Mouse (Mus musculus) forelimb bud, embryonic 11.5 days (tissue): ENCODE data around the gene Rsad2.
A peak's percentile ranks its signal among the peaks of the same experiment; 100 is the strongest.
"Not testable (repeated sequence)": the region's sequence is repeated elsewhere in the genome, so short reads cannot be mapped to it uniquely, and the experiment has no call there.

Experiments used
- DNase-seq: peaks from one replicate; pipeline ENCODE4 v3.0.0-alpha.2; 2012; ENCODE audit warnings: low read depth, low spot score

The Rsad2 gene

GRCm38 (mm10) chr12:26446377-26447045 lies 9.7 kb downstream of the Rsad2 start:
- no peak for DNase-seq

- DNase-seq = no peak
Measured at GRCm38 (mm10) chr12:26444511-26444910, 11.7 kb downstream of the Rsad2 start.

- DNase-seq = peak; percentile 58
Measured at GRCm38 (mm10) chr12:26444054-26444453, 12.2 kb downstream of the Rsad2 start.

- DNase-seq = no peak
Measured at GRCm38 (mm10) chr12:26439366-26439765, 16.9 kb downstream of the Rsad2 start.

GRCm38 (mm10) chr12:26437950-26438349 lies 18.3 kb downstream of the Rsad2 start:
- peak; percentile 28 for DNase-seq

- DNase-seq = no peak
Measured at GRCm38 (mm10) chr12:26436334-26436733, 19.9 kb downstream of the Rsad2 start.

GRCm38 (mm10) chr12:26428771-26429170 lies 27.5 kb downstream of the Rsad2 start:
- DNase-seq = not testable (repeated sequence)

GRCm38 (mm10) chr12:26424841-26425240 lies 31.4 kb downstream of the Rsad2 start:
- DNase-seq = peak; percentile 53

- no peak for DNase-seq
Measured at GRCm38 (mm10) chr12:26418322-26418721, 37.9 kb downstream of the Rsad2 start.

GRCm38 (mm10) chr12:26416636-26417295 lies 39.5 kb downstream of the Rsad2 start:
- no peak for DNase-seq

GRCm38 (mm10) chr12:26415104-26415771 lies 41.0 kb downstream of the Rsad2 start, which contains the start of gene Rnf144a:
Gene Rnf144a (minus strand): TSS chr12:26415254.
- DNase-seq = peak; percentile 89

GRCm38 (mm10) chr12:26414451-26415103 lies 41.7 kb downstream of the Rsad2 start:
- peak; percentile 20 for DNase-seq

GRCm38 (mm10) chr12:26413961-26414411 lies 42.3 kb downstream of the Rsad2 start:
- peak; percentile 27 for DNase-seq

GRCm38 (mm10) chr12:26412802-26413201 lies 43.5 kb downstream of the Rsad2 start:
- no peak for DNase-seq

GRCm38 (mm10) chr12:26411841-26412450 lies 44.3 kb downstream of the Rsad2 start:
- DNase-seq = no peak

- no peak for DNase-seq
Measured at GRCm38 (mm10) chr12:26410443-26410842, 45.8 kb downstream of the Rsad2 start.

GRCm38 (mm10) chr12:26408707-26409106 lies 47.5 kb downstream of the Rsad2 start:
- no peak for DNase-seq

- DNase-seq = no peak
Measured at GRCm38 (mm10) chr12:26404781-26405702, 51.2 kb downstream of the Rsad2 start.

- no peak for DNase-seq
Measured at GRCm38 (mm10) chr12:26403372-26404125, 52.7 kb downstream of the Rsad2 start.
